Mouse (Mus musculus) megakaryocyte, embryonic 14.5 days (primary cell): ENCODE measurements around the gene Rpl19.

Experiments used
- FLI1 ChIP-seq: IDR thresholded peaks from 2 replicates; pipeline ENCODE4 v1.6.1; 2012; ENCODE audit warnings: low read length, inconsistent platforms, mixed read lengths
- GATA1 ChIP-seq: IDR thresholded peaks from 3 replicates; pipeline ENCODE4 v1.6.1; 2012; ENCODE audit warnings: mixed read lengths, low read length, inconsistent platforms, borderline replicate concordance

DNA sequence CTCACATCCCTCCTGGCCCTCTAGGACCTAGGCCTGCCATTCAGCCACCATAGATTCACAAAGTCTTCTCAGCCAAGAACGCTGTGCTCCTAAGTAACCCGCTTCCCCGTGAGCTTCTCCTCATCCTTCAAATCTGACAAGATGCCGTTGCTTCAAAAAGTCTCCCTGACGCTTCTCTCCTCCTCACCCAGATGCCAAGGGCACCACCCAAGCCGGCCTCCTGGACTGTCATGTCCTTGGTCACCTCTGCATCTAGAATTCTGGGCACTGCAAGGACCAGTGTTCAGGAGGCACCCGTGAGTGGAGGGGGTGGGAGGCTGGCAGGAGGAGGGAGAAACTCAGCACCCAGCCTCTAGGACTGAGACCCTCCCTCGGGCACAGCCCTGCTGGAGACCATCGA is 43.8 kb upstream of the Rpl19 start:
- TF ChIP-seq FLI1 (no peak), GATA1 (no peak)
